Mouse (Mus musculus) megakaryocyte, embryonic 14.5 days (primary cell): ENCODE data around the gene Apoh.

Source experiments
- FLI1 ChIP-seq: IDR thresholded peaks from 2 replicates; pipeline ENCODE4 v1.6.1; 2012; ENCODE audit warnings: low read length, inconsistent platforms, mixed read lengths
- GATA1 ChIP-seq: IDR thresholded peaks from 3 replicates; pipeline ENCODE4 v1.6.1; 2012; ENCODE audit warnings: mixed read lengths, low read length, inconsistent platforms, borderline replicate concordance

GRCm38 (mm10) chr11:108333583-108334379 lies 9.4 kb upstream of the Apoh start:
- TF ChIP-seq GATA1 (no peak), FLI1 (no peak)
